Mouse (Mus musculus) midbrain, embryonic 13.5 days (tissue): ENCODE measurements around the gene Tbc1d2. TPM values are rescaled to one million over a fixed set of nuclear protein-coding genes. Genes with fewer than 3 reads are reported as not detected.
"Not testable (repeated sequence)": the region's sequence is repeated elsewhere in the genome, so short reads cannot be mapped to it uniquely, and the experiment has no call there.

Source experiments
- ATAC-seq: fragments of 200-750 bp; cut with Nextera tagmentation; 2 replicates; pipeline ENCODE4 v1.8.0; 2017; ENCODE audit warnings: mild to moderate bottlenecking, moderate TSS enrichment, moderate library complexity
- H3K27ac ChIP-seq: fragments of 300-500 bp; sonication (generic); 2 replicates; pipeline ENCODE4 v1.5.1; 2015; ENCODE audit warnings: inconsistent platforms, mild to moderate bottlenecking, moderate library complexity
- H3K27me3 ChIP-seq: fragments of 300-500 bp; sonication (generic); 2 replicates; pipeline ENCODE4 v1.6.1; 2015; ENCODE audit warnings: mild to moderate bottlenecking, inconsistent platforms
- H3K36me3 ChIP-seq: fragments of 300-500 bp; sonication (generic); 2 replicates; pipeline ENCODE4 v1.6.1; 2015; ENCODE audit warnings: mild to moderate bottlenecking, inconsistent platforms
- H3K4me1 ChIP-seq: fragments of 300-500 bp; sonication (generic); replicated peaks from 2 replicates; pipeline ENCODE4 v1.6.1; 2015; ENCODE audit warnings: inconsistent platforms
- H3K4me2 ChIP-seq: fragments of 300-500 bp; sonication (generic); replicated peaks from 2 replicates; pipeline ENCODE4 v1.6.1; 2015; ENCODE audit warnings: moderate library complexity, mild to moderate bottlenecking, inconsistent platforms
- H3K4me3 ChIP-seq: fragments of 300-500 bp; sonication (generic); replicated peaks from 2 replicates; pipeline ENCODE4 v1.5.1; 2015; ENCODE audit warnings: mild to moderate bottlenecking, inconsistent platforms
- H3K9ac ChIP-seq: fragments of 300-500 bp; sonication (generic); replicated peaks from 2 replicates; pipeline ENCODE4 v1.6.1; 2015; ENCODE audit warnings: mild to moderate bottlenecking, inconsistent platforms
- H3K9me3 ChIP-seq: fragments of 300-500 bp; sonication (generic); 2 replicates; pipeline ENCODE4 v1.6.1; 2016; ENCODE audit warnings: mild to moderate bottlenecking, inconsistent platforms
- WGBS: fragments of 180-500 bp; shearing (Covaris S2); methylation state at CpG from one replicate; pipeline ENCODE4 v1.1.7; 2015; 5-methylcytosine and 5-hydroxymethylcytosine counted together
- polyA plus RNA-seq: library from polyadenylated mRNA; unstranded; fragments of >200 nt; fragmentation: Nextera tagmentation; extraction: Ambion mirVana; gene quantifications from 2 replicates; pipeline ENCODE4 v1.2.1, GENCODE M21; 2015

Gene Tbc1d2
- polyA plus RNA-seq, 1 experiment from 2014 or later = 0.54 TPM

- ATAC-seq = no peak
- Histone ChIP-seq H3K9me3 (no peaks in the 10 kb centered on the region; the same call in 1 of the 2 replicates), H3K36me3 (no peaks in the 10 kb centered on the region), H3K4me1 (no peaks in the 10 kb centered on the region), H3K27me3 (no peaks in the 10 kb centered on the region), H3K4me2 (no peak overlapping the region), H3K9ac (no peak overlapping the region), H3K27ac (no peak overlapping the region), H3K4me3 (no peak overlapping the region)
- WGBS = 85% methylated on average over 8 of the region's 8 CpGs
Observed at GRCm38 (mm10) chr4:46585811-46586190, 64.2 kb downstream of the Tbc1d2 start.

- Histone ChIP-seq H3K4me2 (no peak overlapping the region), H3K27ac (no peak overlapping the region), H3K4me1 (no peaks in the 10 kb centered on the region), H3K9me3 (no peaks in the 10 kb centered on the region; the same call in 1 of the 2 replicates), H3K36me3 (no peaks in the 10 kb centered on the region), H3K9ac (no peak overlapping the region), H3K27me3 (no peaks in the 10 kb centered on the region), H3K4me3 (no peak overlapping the region)
- WGBS = 76% methylated on average over 13 of the region's 13 CpGs
- no peak for ATAC-seq
Observed at GRCm38 (mm10) chr4:46585041-46585810, 64.8 kb downstream of the Tbc1d2 start.

GRCm38 (mm10) chr4:46584536-46584935 lies 65.5 kb downstream of the Tbc1d2 start:
- H3K9me3 ChIP-seq, H3K4me1 ChIP-seq, H3K27ac ChIP-seq, H3K4me2 ChIP-seq, H3K36me3 ChIP-seq, ATAC-seq, H3K9ac ChIP-seq, H3K27me3 ChIP-seq, H3K4me3 ChIP-seq: not testable (repeated sequence)
- 83% methylated on average over 3 of the region's 3 CpGs for WGBS

DNA sequence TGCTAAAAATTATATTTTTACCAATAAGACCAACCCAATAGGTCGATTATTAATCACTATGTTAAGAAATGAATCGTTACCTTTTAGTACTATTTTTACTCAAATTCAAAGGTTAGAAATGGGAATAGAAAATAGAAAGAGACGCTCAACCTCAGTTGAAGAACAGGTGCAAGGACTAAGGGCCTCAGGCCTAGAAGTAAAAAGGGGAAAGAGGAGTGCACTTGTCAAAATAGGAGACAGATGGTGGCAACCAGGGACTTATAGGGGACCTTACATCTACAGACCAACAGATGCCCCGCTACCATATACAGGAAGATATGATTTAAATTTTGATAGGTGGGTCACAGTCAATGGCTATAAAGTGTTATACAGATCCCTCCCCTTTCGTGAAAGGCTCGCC lies 65.9 kb downstream of the Tbc1d2 start:
- H3K36me3 ChIP-seq, H3K27ac ChIP-seq, H3K9ac ChIP-seq, H3K9me3 ChIP-seq, H3K27me3 ChIP-seq, H3K4me2 ChIP-seq, H3K4me1 ChIP-seq, ATAC-seq, H3K4me3 ChIP-seq: not testable (repeated sequence)
- 95% methylated on average over 2 of the region's 6 CpGs for WGBS

- 93% methylated on average over 9 of the region's 9 CpGs for WGBS
- not testable (repeated sequence) for H3K4me3 ChIP-seq
Observed at GRCm38 (mm10) chr4:46582024-46582423, 68.0 kb downstream of the Tbc1d2 start.

GRCm38 (mm10) chr4:46581577-46581976 lies 68.4 kb downstream of the Tbc1d2 start:
- H3K9ac ChIP-seq, H3K27ac ChIP-seq, H3K9me3 ChIP-seq, H3K36me3 ChIP-seq, H3K27me3 ChIP-seq, H3K4me2 ChIP-seq, H3K4me3 ChIP-seq, ATAC-seq, H3K4me1 ChIP-seq: not testable (repeated sequence)
- WGBS = 94% methylated on average over 22 of the region's 22 CpGs

More at GRCm38 (mm10) chr4:46582024-46582423, 68.0 kb downstream of the Tbc1d2 start:
- ATAC-seq, H3K9me3 ChIP-seq, H3K4me2 ChIP-seq, H3K27me3 ChIP-seq, H3K27ac ChIP-seq, H3K9ac ChIP-seq, H3K4me1 ChIP-seq, H3K36me3 ChIP-seq: not testable (repeated sequence)

DNA sequence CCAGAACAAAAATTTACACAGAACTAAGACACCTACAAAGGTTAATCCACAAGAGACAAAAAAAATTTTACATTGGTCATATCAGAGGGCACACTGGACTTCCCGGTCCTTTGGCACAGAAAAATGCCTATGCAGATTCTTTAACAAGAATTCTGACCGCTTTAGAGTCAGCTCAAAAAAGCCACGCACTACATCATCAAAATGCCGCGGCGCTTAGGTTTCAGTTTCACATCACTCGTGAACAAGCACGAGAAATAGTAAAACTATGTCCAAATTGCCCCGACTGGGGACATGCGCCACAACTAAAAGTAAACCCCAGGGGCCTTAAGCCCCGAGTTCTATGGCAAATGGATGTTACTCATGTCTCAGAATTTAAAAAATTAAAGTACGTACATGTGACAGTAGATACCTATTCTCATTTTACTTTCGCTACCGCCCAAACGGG lies 69.2 kb downstream of the Tbc1d2 start:
- H3K4me1 ChIP-seq, H3K9ac ChIP-seq, H3K36me3 ChIP-seq, H3K4me2 ChIP-seq, H3K27ac ChIP-seq, H3K4me3 ChIP-seq, H3K9me3 ChIP-seq, H3K27me3 ChIP-seq, ATAC-seq: not testable (repeated sequence)
- 94% methylated on average over 15 of the region's 15 CpGs for WGBS

DNA sequence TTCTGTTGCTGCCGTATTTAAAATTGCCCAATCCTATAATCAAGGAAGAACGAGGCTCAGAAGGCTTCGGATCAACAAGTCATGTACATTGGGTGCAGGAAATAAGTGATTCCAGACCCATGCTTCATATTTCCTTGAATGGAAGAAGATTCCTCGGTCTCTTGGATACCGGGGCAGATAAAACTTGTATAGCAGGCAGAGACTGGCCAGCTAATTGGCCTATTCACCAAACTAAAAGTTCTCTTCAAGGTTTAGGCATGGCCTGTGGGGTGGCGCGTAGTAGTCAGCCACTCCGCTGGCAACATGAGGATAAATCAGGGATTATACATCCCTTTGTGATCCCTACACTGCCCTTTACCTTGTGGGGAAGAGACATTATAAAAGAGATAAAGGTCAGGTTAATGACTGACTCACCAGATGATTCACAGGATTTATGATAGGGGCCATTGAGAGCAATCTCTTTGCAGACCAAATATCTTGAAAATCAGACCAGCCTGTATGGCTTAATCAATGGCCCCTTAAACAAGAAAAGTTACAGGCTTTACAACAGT lies 71.1 kb downstream of the Tbc1d2 start:
- not testable (repeated sequence) for H3K4me1 ChIP-seq, ATAC-seq, H3K27ac ChIP-seq, H3K9me3 ChIP-seq, H3K4me3 ChIP-seq, H3K9ac ChIP-seq, H3K36me3 ChIP-seq, H3K27me3 ChIP-seq, H3K4me2 ChIP-seq
- WGBS = 92% methylated on average over 8 of the region's 8 CpGs

GRCm38 (mm10) chr4:46578228-46578627 lies 71.8 kb downstream of the Tbc1d2 start:
- no peak for ATAC-seq
- Histone ChIP-seq H3K4me3 (no peak overlapping the region), H3K9ac (no peak overlapping the region), H3K27me3 (no peaks in the 10 kb centered on the region), H3K36me3 (no peaks in the 10 kb centered on the region; the same call in 1 of the 2 replicates), H3K27ac (no peak overlapping the region), H3K9me3 (peaks cover 5% of the 10 kb centered on the region; the same call in 1 of the 2 replicates), H3K4me2 (no peak overlapping the region), H3K4me1 (no peaks in the 10 kb centered on the region)
- 67% methylated on average over 1 of the region's 1 CpGs for WGBS

DNA sequence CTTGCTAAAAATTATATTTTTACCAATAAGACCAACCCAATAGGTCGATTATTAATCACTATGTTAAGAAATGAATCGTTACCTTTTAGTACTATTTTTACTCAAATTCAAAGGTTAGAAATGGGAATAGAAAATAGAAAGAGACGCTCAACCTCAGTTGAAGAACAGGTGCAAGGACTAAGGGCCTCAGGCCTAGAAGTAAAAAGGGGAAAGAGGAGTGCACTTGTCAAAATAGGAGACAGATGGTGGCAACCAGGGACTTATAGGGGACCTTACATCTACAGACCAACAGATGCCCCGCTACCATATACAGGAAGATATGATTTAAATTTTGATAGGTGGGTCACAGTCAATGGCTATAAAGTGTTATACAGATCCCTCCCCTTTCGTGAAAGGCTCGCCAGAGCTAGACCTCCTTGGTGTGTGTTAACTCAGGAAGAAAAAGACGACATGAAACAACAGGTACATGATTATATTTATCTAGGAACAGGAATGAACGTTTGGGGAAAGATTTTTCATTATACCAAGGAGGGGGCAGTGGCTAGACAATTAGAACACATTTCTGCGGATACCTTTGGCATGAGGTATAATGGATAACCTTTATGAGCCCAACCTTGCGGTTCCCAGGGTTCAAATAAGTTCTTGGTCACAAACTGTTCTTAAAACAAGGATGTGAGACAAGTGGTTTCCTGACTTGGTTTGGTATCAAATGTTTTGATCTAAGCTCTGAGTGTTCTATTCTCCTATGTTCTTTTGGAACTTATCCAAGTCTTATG lies 74.3 kb downstream of the Tbc1d2 start:
- not testable (repeated sequence) for H3K9ac ChIP-seq
- WGBS = 91% methylated on average over 6 of the region's 10 CpGs

DNA sequence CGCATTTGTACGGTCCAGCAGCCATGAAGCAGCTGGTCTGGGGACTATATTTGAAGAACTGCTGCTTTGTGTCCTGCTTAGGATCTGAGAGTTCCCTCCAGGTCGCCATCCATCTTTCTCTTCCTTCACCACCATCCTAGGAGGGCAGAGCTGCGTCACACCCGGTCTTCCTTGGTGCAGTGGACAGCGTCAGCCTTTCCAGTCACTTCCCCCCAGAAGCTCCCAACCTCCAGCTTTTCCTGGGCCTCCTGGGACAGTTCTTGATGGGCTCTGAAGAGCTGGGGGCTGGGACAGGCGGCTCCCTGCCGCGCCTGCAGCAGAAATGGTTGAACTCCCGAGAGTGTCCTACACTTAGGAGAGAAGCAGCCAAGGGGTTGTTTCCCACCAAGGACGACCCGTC lies 75.2 kb downstream of the Tbc1d2 start:
- 88% methylated on average over 11 of the region's 12 CpGs for WGBS
- no peaks in the 10 kb centered on the region; the same call in 1 of the 2 replicates for H3K36me3 ChIP-seq

More for the DNA sequence above, 74.3 kb downstream of the Tbc1d2 start:
- not testable (repeated sequence) for H3K4me1 ChIP-seq, H3K4me2 ChIP-seq, ATAC-seq, H3K27me3 ChIP-seq, H3K27ac ChIP-seq, H3K36me3 ChIP-seq, H3K4me3 ChIP-seq, H3K9me3 ChIP-seq

More for the DNA sequence above, 75.2 kb downstream of the Tbc1d2 start:
- Histone ChIP-seq H3K4me2 (no peak overlapping the region), H3K4me3 (no peak overlapping the region), H3K9me3 (peaks cover 5% of the 10 kb centered on the region; the same call in 1 of the 2 replicates), H3K4me1 (peaks cover 3% of the 10 kb centered on the region), H3K27me3 (no peaks in the 10 kb centered on the region), H3K27ac (no peak overlapping the region), H3K9ac (no peak overlapping the region)
- no peak for ATAC-seq
